Mouse (Mus musculus): ENCODE measurements around the gene Eml5. TPM values are rescaled to one million over a fixed set of nuclear protein-coding genes. Genes with fewer than 3 reads are reported as not detected.
A peak's percentile ranks its signal among the peaks of the same experiment; 100 is the strongest.

Gene Eml5
- polyA plus RNA-seq, 1 experiment: 850 TPM

DNA sequence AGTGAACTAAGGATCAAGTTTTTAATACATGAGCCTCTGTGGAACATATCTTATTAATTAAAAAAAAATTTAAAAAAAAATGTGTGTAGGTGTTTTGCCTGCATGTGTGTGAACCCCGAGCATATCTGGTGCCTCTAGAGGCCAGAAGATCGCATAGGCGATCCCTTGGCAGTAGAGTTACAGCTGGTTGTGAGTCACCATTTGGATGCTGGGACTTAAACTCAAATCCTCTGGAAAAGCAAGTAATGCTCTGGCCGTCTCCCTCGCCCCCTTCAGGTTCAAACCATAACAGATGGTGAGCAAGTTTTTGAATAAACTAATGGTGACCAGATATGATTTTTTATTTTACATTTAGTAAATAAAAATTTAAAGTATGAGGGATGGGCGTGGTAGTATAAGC, 143.6 kb downstream of the Eml5 start:
- TF ChIP-seq POLR2A (IDR thresholded peaks at IDR 0.05; ENCODE audit: insufficient read depth, low read depth, low read length): no peak
- TF ChIP-seq CTCF (IDR thresholded peaks at IDR 0.05; ENCODE audit: insufficient read depth, low read depth, low read length): no peak
- 52% methylated on average over 6 of the region's 6 CpGs for WGBS
- H3K27ac ChIP-seq (ENCODE audit: insufficient read depth, low read depth, low read length): no peak overlapping the region
- no peak overlapping the region for H3K4me3 ChIP-seq (ENCODE audit: insufficient read depth, low read depth, low read length)
- peaks cover 2% of the 10 kb centered on the region; the same call in 1 of the 2 replicates for H3K4me1 ChIP-seq (ENCODE audit: control insufficient read depth, insufficient read depth, low read length)

DNA sequence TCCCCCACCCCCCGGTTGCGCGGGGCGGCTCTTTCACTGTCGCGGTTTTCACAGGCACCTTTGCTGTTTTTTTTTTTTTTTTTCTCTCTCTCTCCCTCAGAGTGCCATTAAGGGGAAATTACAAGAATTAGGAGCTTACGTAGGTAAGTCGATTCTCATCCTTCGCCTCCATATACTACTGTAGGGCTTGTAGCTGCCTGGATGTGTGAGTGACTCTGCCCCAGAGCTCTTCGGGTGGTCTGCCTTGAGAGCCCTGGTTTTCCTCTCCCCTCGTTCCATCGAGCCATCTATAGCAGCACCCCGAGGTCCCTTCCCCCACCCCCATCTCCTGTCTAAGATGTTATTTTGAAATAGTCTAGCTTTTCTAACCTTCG, 153.9 kb downstream of the Eml5 start:
- TF ChIP-seq CTCF (IDR thresholded peaks at IDR 0.05; ENCODE audit: insufficient read depth, low read depth, low read length) (no peak), POLR2A (IDR thresholded peaks at IDR 0.05; ENCODE audit: insufficient read depth, low read depth, low read length) (no peak)
- under 1% methylated on average over 14 of the region's 14 CpGs for WGBS
- peak overlapping the region; percentile 99 for H3K4me3 ChIP-seq (ENCODE audit: insufficient read depth, low read depth, low read length)
- peak overlapping the region; percentile 89 for H3K27ac ChIP-seq (ENCODE audit: insufficient read depth, low read depth, low read length)
- H3K4me1 ChIP-seq (ENCODE audit: control insufficient read depth, insufficient read depth, low read length): no peaks in the 10 kb centered on the region; the same call in 1 of the 2 replicates

GRCm38 (mm10) chr12:98746746-98747379, 154.4 kb downstream of the Eml5 start, which contains the start of gene Zc3h14:
TSS of gene Zc3h14 (plus strand) at chr12:98746964.
- peak; percentile 69; the same call in 1 of the 2 replicates for TF ChIP-seq POLR2A (IDR thresholded peaks at IDR 0.05; ENCODE audit: insufficient read depth, low read depth, low read length)
- TF ChIP-seq CTCF (IDR thresholded peaks at IDR 0.05; ENCODE audit: insufficient read depth, low read depth, low read length): peak; percentile 71
- WGBS: under 1% methylated on average over 86 of the region's 87 CpGs
- Histone ChIP-seq H3K4me1 (ENCODE audit: control insufficient read depth, insufficient read depth, low read length) (no peaks in the 10 kb centered on the region; the same call in 1 of the 2 replicates), H3K27ac (ENCODE audit: insufficient read depth, low read depth, low read length) (peak within 1 kb of the TSS; percentile 89), H3K4me3 (ENCODE audit: insufficient read depth, low read depth, low read length) (peak within 1 kb of the TSS; percentile 99)

DNA sequence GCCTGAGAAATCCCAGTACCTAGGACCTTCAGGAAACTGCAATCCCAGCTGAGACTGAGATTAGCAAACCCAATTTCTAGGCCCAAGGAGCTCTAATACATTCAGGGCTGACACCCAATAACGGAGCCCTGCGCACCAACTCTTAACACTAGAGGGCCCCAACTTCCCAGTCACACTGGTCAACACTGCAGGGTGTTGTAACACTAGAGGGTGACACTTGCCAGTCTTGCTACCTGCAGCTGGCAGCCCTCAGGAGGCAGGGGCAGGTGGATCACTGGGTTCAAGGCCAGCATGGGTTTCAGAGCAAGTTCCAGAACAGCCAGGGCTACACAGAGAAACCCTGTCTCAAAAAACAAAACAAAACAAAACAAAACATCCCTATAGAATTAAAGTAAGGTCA, 155.2 kb downstream of the Eml5 start:
- H3K4me3 ChIP-seq (ENCODE audit: insufficient read depth, low read depth, low read length): no peak overlapping the region
- no peaks in the 10 kb centered on the region; the same call in 1 of the 2 replicates for H3K4me1 ChIP-seq (ENCODE audit: control insufficient read depth, insufficient read depth, low read length)
- 30% methylated on average over 2 of the region's 2 CpGs for WGBS
- TF ChIP-seq POLR2A (IDR thresholded peaks at IDR 0.05; ENCODE audit: insufficient read depth, low read depth, low read length): no peak
- no peak for TF ChIP-seq CTCF (IDR thresholded peaks at IDR 0.05; ENCODE audit: insufficient read depth, low read depth, low read length)
- no peak overlapping the region for H3K27ac ChIP-seq (ENCODE audit: insufficient read depth, low read depth, low read length)

DNA sequence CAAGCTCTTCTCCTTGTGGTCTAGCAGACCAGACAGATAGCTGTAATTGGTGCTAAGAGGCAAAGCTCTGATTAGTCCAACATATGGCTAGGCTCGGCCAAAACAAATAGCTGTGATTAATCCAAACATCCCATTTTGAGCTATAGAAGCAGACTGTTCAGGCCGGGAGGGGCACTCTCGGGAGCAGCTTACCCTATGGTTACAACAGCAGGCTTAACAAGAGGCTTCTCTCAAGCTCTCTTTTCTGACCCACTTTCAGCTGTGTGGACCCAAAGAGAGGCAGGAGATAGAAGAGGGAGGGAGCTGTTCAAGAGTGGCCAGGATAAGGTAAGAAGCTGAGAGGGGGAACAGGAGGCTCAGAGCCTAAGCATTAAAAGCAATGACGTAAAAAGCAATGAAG, 155.7 kb downstream of the Eml5 start:
- Histone ChIP-seq H3K4me1 (ENCODE audit: control insufficient read depth, insufficient read depth, low read length) (no peaks in the 10 kb centered on the region; the same call in 1 of the 2 replicates), H3K27ac (ENCODE audit: insufficient read depth, low read depth, low read length) (no peak overlapping the region), H3K4me3 (ENCODE audit: insufficient read depth, low read depth, low read length) (no peak overlapping the region)
- no peak for TF ChIP-seq POLR2A (IDR thresholded peaks at IDR 0.05; ENCODE audit: insufficient read depth, low read depth, low read length)
- no peak for TF ChIP-seq CTCF (IDR thresholded peaks at IDR 0.05; ENCODE audit: insufficient read depth, low read depth, low read length)
- 77% methylated on average over 4 of the region's 4 CpGs for WGBS

- no peak for TF ChIP-seq POLR2A (IDR thresholded peaks at IDR 0.05; ENCODE audit: insufficient read depth, low read depth, low read length)
- no peak for TF ChIP-seq CTCF (IDR thresholded peaks at IDR 0.05; ENCODE audit: insufficient read depth, low read depth, low read length)
- 25% methylated on average over 3 of the region's 3 CpGs for WGBS
- Histone ChIP-seq H3K27ac (ENCODE audit: insufficient read depth, low read depth, low read length) (no peak overlapping the region), H3K4me3 (ENCODE audit: insufficient read depth, low read depth, low read length) (no peak overlapping the region), H3K4me1 (ENCODE audit: control insufficient read depth, insufficient read depth, low read length) (no peaks in the 10 kb centered on the region)
Measured at GRCm38 (mm10) chr12:98741011-98741501, 160.2 kb downstream of the Eml5 start.

- TF ChIP-seq CTCF (IDR thresholded peaks at IDR 0.05; ENCODE audit: insufficient read depth, low read depth, low read length) (no peak), POLR2A (IDR thresholded peaks at IDR 0.05; ENCODE audit: insufficient read depth, low read depth, low read length) (no peak)
- Histone ChIP-seq H3K27ac (ENCODE audit: insufficient read depth, low read depth, low read length) (no peak overlapping the region), H3K4me3 (ENCODE audit: insufficient read depth, low read depth, low read length) (peak overlapping the region; percentile 87), H3K4me1 (ENCODE audit: control insufficient read depth, insufficient read depth, low read length) (peaks cover 7% of the 10 kb centered on the region)
- WGBS: 19% methylated on average over 7 of the region's 7 CpGs
Measured at GRCm38 (mm10) chr12:98737801-98738350, 163.4 kb downstream of the Eml5 start.

DNA sequence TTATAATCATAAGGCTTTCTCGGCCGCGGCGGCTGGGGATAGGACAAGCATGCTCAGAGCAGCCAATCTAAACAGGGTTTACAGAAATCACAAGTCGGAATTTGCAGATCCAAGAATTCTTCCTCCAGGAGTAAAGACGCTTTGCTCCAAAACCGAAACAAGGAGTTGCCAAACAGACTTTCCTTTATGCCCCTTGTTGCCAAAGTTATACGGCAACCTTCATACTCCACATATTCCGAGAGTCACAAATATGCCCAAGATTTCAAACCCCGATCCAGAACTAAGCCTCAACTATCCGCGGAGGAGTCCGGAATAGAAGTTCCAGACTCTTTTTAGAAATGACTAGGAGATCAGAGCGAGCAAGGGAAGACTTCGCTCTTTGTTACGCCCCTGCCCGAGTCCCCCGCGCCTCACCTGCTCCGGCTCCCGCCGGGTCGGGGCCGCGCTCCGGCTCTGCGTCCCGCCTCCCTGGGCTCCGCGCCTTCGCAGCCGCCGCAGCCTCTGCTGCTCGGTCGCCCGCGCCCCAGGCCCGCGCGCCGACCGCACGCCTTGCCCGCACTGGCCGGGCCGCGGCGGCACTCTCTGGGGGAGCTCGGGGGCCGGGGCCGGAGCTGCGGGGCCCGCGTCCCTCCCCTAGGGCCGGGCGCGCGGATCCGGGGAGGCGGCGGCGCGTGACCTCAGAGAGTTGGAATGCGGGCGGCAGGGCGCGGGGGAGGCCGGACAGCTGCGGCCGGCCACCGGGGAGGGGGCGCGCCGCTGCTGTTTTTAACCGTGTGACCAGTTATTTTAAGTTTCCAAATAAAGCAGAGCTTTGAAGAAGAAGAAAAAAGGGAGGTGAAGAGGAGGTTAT, 164.1 kb downstream of the Eml5 start, which contains the start of gene Ptpn21:
TSS of gene Ptpn21 (minus strand) at position 455 of the 850 bp plus-strand sequence.
- no peak for TF ChIP-seq POLR2A (IDR thresholded peaks at IDR 0.05; ENCODE audit: insufficient read depth, low read depth, low read length)
- TF ChIP-seq CTCF (IDR thresholded peaks at IDR 0.05; ENCODE audit: insufficient read depth, low read depth, low read length): no peak
- Histone ChIP-seq H3K4me1 (ENCODE audit: control insufficient read depth, insufficient read depth, low read length) (peaks cover 7% of the 10 kb centered on the region), H3K4me3 (ENCODE audit: insufficient read depth, low read depth, low read length) (peak within 1 kb of the TSS; percentile 87), H3K27ac (ENCODE audit: insufficient read depth, low read depth, low read length) (peak within 1 kb of the TSS; percentile 15; the same call in 1 of the 2 replicates)
- 1% methylated on average over 72 of the region's 75 CpGs for WGBS

Other genes with a start within 250 kb of the Eml5 start
- gene Ptpn21, start 164.1 kb downstream of the Eml5 start, polyA plus RNA-seq (2012; ENCODE audit: insufficient read depth, insufficient read length, low replicate concordance, missing spikeins): not detected in 2 replicates
- not detected in 2 replicates for gene Zc3h14, start 154.5 kb downstream of the Eml5 start, polyA plus RNA-seq (2012; ENCODE audit: insufficient read depth, insufficient read length, low replicate concordance, missing spikeins)
- not detected in 2 replicates for gene Ttc8, start 19.1 kb upstream of the Eml5 start, polyA plus RNA-seq (2012; ENCODE audit: insufficient read depth, insufficient read length, low replicate concordance, missing spikeins)